Mouse (Mus musculus): ENCODE measurements around the gene Pqlc3. TPM values are rescaled to one million over a fixed set of nuclear protein-coding genes. Genes with fewer than 3 reads are reported as not detected.
"Not testable (repeated sequence)": the region's sequence is repeated elsewhere in the genome, so short reads cannot be mapped to it uniquely, and the experiment has no call there.

Gene Pqlc3
- polyA plus RNA-seq, 1 experiment from 2014 or later: 2.4 TPM

DNA sequence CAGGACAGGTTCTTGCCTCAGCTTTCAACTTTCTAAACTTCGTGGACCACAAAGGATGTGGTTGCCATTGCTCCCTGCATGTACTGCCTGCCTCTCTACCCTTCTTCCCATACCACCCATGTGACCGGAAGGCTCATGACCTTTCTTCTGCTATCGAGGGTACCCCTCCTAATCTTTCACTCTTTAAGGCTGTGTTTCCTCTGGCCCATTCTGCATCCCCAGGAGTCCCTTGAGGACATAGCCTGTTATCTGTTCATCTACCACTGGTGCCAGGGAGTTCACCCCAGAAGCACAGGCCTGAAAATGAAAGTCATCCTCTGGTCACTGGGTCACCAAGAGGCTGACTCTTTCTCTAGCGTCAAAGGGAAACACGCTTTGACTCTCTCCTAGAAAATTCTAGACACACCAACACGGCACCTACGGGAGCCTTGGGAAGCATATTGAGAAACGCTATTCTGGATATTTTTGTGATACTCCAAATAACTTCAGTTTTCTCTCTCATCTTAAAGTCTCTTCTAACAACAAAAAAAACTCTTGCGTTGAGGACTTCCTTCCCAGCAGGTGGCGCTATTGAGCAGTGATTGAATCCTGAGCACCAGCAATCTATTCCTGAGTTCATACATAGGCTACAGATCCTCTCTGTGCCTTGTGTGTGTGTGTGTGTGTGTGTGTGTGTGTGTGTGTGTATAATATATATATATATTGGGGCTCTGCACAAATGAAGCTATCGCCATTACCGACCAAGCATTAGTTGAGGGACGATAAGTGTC is 32.7 kb upstream of the Pqlc3 start:
- 0 out of 2 replicates have a peak, but pooled peaks cover 5% of the 10 kb centered on the region for H3K27me3 ChIP-seq
- H3K4me2 ChIP-seq: no peak overlapping the region
- no peaks in the 10 kb centered on the region for H3K36me3 ChIP-seq
- no peaks in the 10 kb centered on the region for H3K9me3 ChIP-seq
- H3K4me3 ChIP-seq: no peak overlapping the region
- H3K9ac ChIP-seq: no peak overlapping the region
- H3K27ac ChIP-seq (replicated peaks): no peak overlapping the region
- ATAC-seq (ENCODE audit: low FRiP score, low read depth): 0 out of 2 replicates have a peak, but pooled peaks have one; percentile 37
- peaks cover 13% of the 10 kb centered on the region for H3K4me1 ChIP-seq (replicated peaks)
- 43% methylated on average over 13 of the region's 13 CpGs for WGBS

DNA sequence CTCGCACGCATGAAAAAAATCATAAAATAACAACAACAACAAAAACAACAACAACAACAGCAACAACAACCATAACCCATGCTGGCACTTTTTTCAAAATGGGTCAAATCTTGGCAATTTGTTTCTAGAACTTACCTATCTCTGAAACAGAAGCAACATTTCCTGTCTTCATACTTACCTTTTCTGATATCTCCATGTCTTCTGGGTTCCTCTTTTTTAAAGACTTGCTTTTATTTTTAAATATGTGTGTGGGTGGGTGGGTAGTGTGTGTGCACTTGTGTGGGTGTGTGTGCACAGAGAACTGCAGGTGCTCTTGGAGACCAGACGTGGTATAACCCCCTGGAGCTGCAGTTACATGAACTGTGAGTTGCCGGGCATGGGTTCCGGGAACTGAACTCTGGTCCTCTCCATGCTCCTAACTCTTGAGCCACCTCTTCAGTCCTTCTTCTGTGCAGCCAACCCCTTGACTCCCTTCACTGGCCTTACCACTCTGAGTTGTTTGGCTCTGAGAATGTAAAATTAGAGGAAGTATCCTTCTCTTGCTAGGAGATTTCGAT is 24.4 kb upstream of the Pqlc3 start:
- no peaks in the 10 kb centered on the region for H3K27me3 ChIP-seq
- no peak overlapping the region for H3K9ac ChIP-seq
- no peak overlapping the region for H3K27ac ChIP-seq (replicated peaks)
- no peaks in the 10 kb centered on the region for H3K36me3 ChIP-seq
- no peak for ATAC-seq (ENCODE audit: low FRiP score, low read depth)
- WGBS: 90% methylated on average over 6 of the region's 6 CpGs
- H3K4me1 ChIP-seq (replicated peaks): no peaks in the 10 kb centered on the region
- no peak overlapping the region for H3K4me2 ChIP-seq
- H3K9me3 ChIP-seq: no peaks in the 10 kb centered on the region
- H3K4me3 ChIP-seq: no peak overlapping the region

DNA sequence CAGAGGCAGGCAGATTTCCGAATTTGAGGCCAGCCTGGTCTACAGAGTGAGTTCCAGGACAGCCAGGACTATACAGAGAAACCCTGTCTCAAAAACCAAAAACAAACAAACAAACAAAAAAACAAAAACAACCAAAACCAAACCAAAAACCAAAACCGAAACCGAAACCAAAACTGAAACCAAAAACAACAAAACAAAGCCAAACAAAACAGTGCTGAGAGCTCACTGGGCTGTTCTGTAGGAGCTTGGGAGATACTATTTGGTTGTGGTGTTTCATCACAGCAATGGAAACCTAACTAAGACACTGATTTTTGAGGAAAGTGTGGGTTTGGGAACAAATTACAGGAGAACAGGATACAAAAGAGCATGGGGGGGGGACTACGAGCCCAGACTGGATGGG is 21.9 kb upstream of the Pqlc3 start:
- Histone ChIP-seq H3K4me2 (no peak overlapping the region), H3K4me1 (replicated peaks) (no peaks in the 10 kb centered on the region), H3K27ac (replicated peaks) (no peak overlapping the region), H3K9ac (no peak overlapping the region), H3K4me3 (no peak overlapping the region), H3K27me3 (no peaks in the 10 kb centered on the region), H3K36me3 (no peaks in the 10 kb centered on the region), H3K9me3 (no peaks in the 10 kb centered on the region)
- ATAC-seq (ENCODE audit: low FRiP score, low read depth): no peak
- WGBS: 86% methylated on average over 4 of the region's 4 CpGs

DNA sequence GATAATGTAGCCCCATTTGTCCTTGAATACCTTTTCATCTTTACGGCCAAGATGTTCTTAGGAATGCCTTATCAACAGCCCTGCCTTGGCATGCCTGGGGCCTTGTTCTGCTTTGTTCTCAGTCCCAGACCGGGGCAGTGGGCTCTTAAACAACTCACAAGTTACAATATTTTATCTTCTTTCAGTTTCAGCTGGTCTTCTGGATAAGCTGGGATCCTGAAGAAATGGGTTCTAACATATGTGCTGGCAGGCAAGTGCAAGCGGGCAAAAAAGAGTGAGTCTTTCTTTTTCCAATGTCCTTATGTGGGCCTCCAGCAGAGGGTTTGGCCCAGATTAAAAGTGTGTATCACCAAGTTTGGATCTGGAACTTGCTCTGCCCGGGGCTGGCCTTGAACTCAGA is 20.9 kb upstream of the Pqlc3 start:
- not testable (repeated sequence) for H3K4me1 ChIP-seq (replicated peaks); H3K4me3 ChIP-seq; H3K9ac ChIP-seq; H3K27me3 ChIP-seq; H3K36me3 ChIP-seq; H3K9me3 ChIP-seq; H3K4me2 ChIP-seq; ATAC-seq (ENCODE audit: low FRiP score, low read depth); H3K27ac ChIP-seq (replicated peaks)
- WGBS: 92% methylated on average over 4 of the region's 4 CpGs

DNA sequence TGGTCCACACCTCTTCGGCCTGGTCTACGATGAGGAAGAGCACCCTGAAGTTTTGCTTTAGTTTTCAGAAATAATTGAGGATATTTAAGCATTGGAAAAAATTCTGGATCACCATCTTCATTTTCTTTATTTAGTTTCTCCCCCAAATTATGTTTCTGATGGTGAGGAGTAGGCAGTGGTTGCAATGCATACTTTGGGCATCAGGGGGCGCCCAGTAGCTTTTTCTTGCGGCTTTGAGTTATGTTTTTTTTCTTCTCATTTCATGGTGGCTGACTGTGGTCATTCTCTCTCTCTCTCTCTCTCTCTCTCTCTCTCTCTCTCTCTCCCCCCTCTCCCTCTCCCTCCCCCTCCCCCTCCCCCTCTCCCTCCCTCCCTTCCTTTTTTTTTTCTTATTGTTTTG is 18.3 kb upstream of the Pqlc3 start:
- Histone ChIP-seq H3K9me3 (no peaks in the 10 kb centered on the region), H3K4me3 (no peak overlapping the region), H3K4me2 (no peak overlapping the region), H3K36me3 (no peaks in the 10 kb centered on the region), H3K4me1 (replicated peaks) (no peaks in the 10 kb centered on the region), H3K27me3 (no peaks in the 10 kb centered on the region), H3K9ac (no peak overlapping the region), H3K27ac (replicated peaks) (no peak overlapping the region)
- ATAC-seq (ENCODE audit: low FRiP score, low read depth): no peak
- 37% methylated on average over 4 of the region's 4 CpGs for WGBS

DNA sequence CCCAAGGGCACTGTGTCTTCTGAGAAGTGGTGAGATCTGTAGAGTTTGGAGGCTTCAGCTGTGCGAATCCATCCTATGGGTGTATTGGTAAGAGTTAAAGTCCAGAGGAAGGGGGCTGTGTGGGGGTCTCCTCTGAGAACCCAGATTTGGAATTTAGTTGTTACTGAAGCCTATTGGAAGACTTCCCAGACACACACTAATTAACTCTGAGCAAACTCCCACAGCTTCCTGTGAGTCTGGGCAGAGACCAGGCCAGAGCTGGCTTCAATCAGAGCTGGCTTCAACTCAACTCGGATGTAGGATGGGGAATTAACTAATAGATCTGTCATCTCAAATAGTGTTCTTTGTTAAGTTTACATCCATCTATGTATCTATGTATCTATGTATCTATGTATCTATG is 15.5 kb upstream of the Pqlc3 start:
- Histone ChIP-seq H3K4me2 (no peak overlapping the region), H3K4me1 (replicated peaks) (peaks cover 6% of the 10 kb centered on the region; the same call in 1 of the 2 replicates), H3K36me3 (no peaks in the 10 kb centered on the region), H3K27ac (replicated peaks) (no peak overlapping the region), H3K9me3 (no peaks in the 10 kb centered on the region), H3K27me3 (no peaks in the 10 kb centered on the region), H3K9ac (no peak overlapping the region), H3K4me3 (no peak overlapping the region)
- no peak for ATAC-seq (ENCODE audit: low FRiP score, low read depth)
- WGBS: 77% methylated on average over 2 of the region's 2 CpGs

DNA sequence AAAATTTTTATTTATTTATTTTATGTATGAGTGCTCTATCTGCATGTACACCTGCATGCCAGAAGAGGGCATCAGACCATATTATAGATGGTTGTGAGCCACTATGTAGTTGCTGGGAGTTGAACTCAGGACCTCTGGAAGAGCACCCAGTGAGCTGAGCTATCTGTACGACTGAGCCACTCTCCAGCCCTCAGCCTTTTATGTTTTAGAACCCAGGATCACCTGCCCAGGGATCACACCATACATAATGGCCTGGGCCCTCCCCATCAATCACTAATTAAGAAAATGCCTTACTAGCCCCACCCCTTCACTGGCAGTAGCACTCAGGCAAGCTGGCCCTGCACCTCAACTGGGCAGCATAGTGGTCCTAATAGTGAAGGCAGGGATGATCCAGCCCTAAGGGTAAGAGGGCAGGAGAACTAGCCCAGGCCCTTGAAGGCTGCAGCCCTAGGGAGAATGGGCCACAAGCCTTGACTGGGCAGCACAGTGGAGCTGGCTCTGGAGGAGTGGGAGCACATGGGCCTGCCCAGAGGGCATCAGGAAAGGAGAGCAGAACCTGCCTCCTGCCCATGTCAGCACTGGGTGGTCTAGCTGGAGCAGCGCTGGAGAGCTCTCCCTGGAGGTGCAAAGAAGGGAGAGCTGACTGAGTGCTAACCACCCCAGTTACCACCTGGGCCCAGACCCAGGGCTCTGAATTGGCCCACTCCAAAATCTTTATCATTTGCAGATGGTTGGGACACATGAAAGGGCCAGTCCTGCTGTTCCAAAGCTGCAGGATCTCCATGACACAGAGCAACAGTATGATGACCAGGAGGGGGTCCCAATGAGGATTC is 12.1 kb upstream of the Pqlc3 start:
- H3K36me3 ChIP-seq: no peaks in the 10 kb centered on the region
- 84% methylated on average over 2 of the region's 2 CpGs for WGBS

DNA sequence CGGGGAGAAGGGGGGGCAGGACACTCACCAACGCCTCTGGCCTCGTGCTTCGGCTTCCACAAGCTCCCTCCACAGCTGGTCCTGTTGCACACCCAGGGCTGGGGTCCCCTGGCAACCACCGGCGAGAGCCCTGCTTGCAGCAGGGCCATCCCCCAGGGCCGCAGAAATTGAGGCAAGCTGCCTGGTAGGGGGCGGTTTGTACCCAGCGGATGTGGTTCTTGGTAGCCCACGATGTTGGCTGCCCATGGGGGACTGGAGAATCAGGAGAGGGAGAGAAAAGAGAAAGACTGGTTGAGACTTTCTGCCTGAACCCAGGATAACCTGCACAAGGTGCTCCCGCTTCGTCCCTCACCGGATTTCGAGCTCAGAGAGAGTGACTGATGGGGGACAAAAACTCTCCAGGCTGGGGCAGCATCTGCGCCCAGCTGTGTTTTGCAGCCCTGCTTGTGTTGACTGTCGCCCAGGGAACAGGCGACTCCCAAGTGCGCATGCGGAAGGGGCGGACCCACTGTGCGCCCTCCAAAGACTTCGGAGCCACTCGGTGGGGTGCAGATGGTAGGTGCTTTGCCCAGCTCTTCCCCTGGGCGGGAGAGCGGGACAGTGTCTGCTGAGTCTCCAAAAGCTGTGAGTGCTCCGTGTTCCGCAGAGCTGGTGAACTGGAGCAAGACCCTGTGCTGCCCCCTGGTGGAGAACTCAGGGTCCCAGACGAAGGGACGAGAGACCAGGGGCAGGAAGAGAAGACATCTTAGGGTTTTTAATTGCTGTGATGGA is 11.1 kb upstream of the Pqlc3 start, which contains the start of gene 2410004P03Rik:
2410004P03Rik (minus strand) TSS at position 628 of the 771 bp plus-strand sequence.
- H3K27ac ChIP-seq (replicated peaks): no peak within 1 kb of the TSS
- ATAC-seq (ENCODE audit: low FRiP score, low read depth): peak; percentile 59
- H3K4me1 ChIP-seq (replicated peaks): peaks cover 6% of the 10 kb centered on the region; the same call in 1 of the 2 replicates
- H3K36me3 ChIP-seq: no peaks in the 10 kb centered on the region
- WGBS: 6% methylated on average over 29 of the region's 29 CpGs
- H3K9me3 ChIP-seq: no peaks in the 10 kb centered on the region
- peak within 1 kb of the TSS; percentile 21; the same call in 1 of the 2 replicates for H3K9ac ChIP-seq
- peak within 1 kb of the TSS; percentile 68 for H3K4me2 ChIP-seq
- H3K27me3 ChIP-seq: no peaks in the 10 kb centered on the region
- H3K4me3 ChIP-seq: peak within 1 kb of the TSS; percentile 39

More for the DNA sequence above, 12.1 kb upstream of the Pqlc3 start:
- ATAC-seq (ENCODE audit: low FRiP score, low read depth): peak; percentile 42
- H3K9me3 ChIP-seq: no peaks in the 10 kb centered on the region
- no peak overlapping the region for H3K4me2 ChIP-seq
- H3K9ac ChIP-seq: no peak overlapping the region
- no peak overlapping the region for H3K27ac ChIP-seq (replicated peaks)
- H3K27me3 ChIP-seq: no peaks in the 10 kb centered on the region
- no peak overlapping the region for H3K4me3 ChIP-seq
- H3K4me1 ChIP-seq (replicated peaks): peaks cover 6% of the 10 kb centered on the region; the same call in 1 of the 2 replicates

DNA sequence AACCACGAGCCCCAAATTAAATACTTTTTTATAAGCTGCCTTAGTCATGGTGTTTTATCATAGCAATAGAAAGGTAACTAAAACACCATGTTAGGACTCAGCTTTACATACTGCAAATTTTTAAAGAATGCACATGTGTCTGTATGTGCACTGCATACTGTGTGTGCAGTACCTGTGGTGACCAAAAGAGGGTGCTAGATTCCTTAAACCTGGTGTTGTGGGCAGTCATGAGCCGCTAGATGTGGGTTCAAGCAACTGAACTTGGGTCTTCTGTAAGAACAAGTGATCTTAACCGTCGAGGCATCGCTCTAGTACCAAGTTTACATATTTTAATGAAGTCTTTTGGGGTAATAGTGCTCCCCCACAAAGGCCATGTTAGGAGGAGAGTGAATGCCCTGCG is 9.3 kb upstream of the Pqlc3 start:
- no peak overlapping the region for H3K4me2 ChIP-seq
- 94% methylated on average over 6 of the region's 6 CpGs for WGBS

DNA sequence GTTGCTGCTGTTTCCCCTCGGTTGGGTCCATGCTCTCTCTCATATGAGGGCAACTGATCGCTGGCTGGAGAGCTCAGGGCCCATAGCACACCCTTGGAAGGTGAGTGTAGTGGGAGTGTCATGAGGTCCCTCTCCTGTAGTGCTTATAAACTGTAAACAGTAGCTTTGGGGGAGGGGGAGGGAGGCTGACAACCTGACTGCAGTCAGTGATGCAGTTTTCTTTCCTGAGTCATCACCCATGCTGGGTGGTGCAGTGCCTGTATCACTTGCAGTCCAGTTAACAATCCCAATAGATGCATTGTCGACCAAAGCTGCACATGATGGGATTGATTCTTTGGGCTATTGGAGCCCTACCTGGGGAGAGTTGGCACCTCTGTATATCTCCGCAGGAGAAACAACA is 1.0 kb upstream of the Pqlc3 start:
- Histone ChIP-seq H3K9ac (no peak overlapping the region), H3K4me3 (no peak overlapping the region), H3K27ac (replicated peaks) (no peak overlapping the region), H3K4me2 (no peak overlapping the region), H3K4me1 (replicated peaks) (peaks cover 14% of the 10 kb centered on the region), H3K36me3 (no peaks in the 10 kb centered on the region), H3K27me3 (peaks cover 37% of the 10 kb centered on the region), H3K9me3 (no peaks in the 10 kb centered on the region)
- ATAC-seq (ENCODE audit: low FRiP score, low read depth): no peak
- WGBS: 58% methylated on average over 4 of the region's 4 CpGs

More for the DNA sequence above, 9.3 kb upstream of the Pqlc3 start:
- H3K27me3 ChIP-seq: no peaks in the 10 kb centered on the region
- H3K9me3 ChIP-seq: no peaks in the 10 kb centered on the region
- H3K4me3 ChIP-seq: no peak overlapping the region
- no peaks in the 10 kb centered on the region for H3K36me3 ChIP-seq
- no peak for ATAC-seq (ENCODE audit: low FRiP score, low read depth)
- H3K27ac ChIP-seq (replicated peaks): no peak overlapping the region
- no peak overlapping the region for H3K9ac ChIP-seq
- H3K4me1 ChIP-seq (replicated peaks): peaks cover 6% of the 10 kb centered on the region; the same call in 1 of the 2 replicates

DNA sequence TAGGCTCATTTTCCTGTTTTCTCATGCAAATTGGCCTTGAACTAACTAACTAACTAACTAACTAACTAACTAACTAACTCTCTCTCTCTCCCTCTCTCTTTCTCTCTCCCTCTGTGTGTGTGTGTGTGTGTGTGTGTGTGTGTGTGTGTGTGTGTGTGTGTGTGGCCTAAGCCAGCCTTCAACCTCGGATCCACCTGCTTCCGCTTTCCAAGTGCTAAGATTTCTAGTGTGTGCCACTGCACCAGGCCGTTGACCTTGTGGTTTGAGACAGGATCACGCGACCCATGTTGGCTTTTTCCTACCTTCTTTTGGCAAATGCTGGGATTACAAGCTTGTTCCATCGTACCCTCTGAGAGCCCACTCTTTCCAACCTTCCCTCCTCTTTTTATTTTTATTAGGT is 420 bp upstream of the Pqlc3 start:
- Histone ChIP-seq H3K9ac (no peak overlapping the region), H3K36me3 (no peaks in the 10 kb centered on the region), H3K9me3 (no peaks in the 10 kb centered on the region), H3K4me1 (replicated peaks) (peaks cover 14% of the 10 kb centered on the region), H3K4me3 (no peak overlapping the region), H3K4me2 (0 out of 2 replicates have a peak overlapping the region, but pooled peaks have one; percentile 98), H3K27ac (replicated peaks) (no peak overlapping the region), H3K27me3 (peaks cover 37% of the 10 kb centered on the region)
- ATAC-seq (ENCODE audit: low FRiP score, low read depth): no peak
- 65% methylated on average over 6 of the region's 6 CpGs for WGBS
